Mouse (Mus musculus): ENCODE measurements around the gene Btc.

Btc gene

GRCm38 (mm10) chr5:91402339-91403211 is at the start of gene Btc:
TSS of gene Btc (minus strand) at chr5:91402994.
- peak; percentile 12 to 14 for DNase-seq

- DNase-seq = no peak
Observed at GRCm38 (mm10) chr5:91444981-91445517, 42.3 kb upstream of the Btc start.

GRCm38 (mm10) chr5:91436563-91436962 is 33.8 kb upstream of the Btc start:
- DNase-seq = no peak

GRCm38 (mm10) chr5:91434723-91435658 is 32.2 kb upstream of the Btc start:
- no peak for DNase-seq

DNA sequence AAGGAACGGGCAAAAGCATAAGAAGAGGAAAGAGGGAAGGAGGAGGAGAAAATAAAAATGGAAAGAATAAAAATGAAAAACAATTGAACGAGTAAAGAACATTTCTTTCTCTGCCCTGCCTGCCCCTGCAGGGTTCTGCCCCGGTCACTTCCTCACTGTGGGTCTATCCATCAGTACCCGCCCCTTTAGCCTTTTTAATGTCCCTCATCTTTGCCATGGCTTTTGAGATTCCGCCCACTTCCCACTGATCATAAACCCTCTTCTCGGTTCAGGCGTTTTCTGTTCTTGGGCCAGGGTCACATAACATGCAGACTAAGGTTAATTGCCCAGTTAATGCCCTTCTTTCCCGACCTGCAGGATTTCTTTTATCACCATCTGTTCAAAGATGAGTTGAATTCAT is 25.8 kb upstream of the Btc start:
- DNase-seq = no peak

GRCm38 (mm10) chr5:91413814-91414213 is 11.0 kb upstream of the Btc start:
- peak in 1 of 2 experiments; percentile 3 for DNase-seq

GRCm38 (mm10) chr5:91404263-91404662 is 1.5 kb upstream of the Btc start:
- DNase-seq = no peak

GRCm38 (mm10) chr5:91403281-91403680 is 487 bp upstream of the Btc start:
- no peak for DNase-seq

DNA sequence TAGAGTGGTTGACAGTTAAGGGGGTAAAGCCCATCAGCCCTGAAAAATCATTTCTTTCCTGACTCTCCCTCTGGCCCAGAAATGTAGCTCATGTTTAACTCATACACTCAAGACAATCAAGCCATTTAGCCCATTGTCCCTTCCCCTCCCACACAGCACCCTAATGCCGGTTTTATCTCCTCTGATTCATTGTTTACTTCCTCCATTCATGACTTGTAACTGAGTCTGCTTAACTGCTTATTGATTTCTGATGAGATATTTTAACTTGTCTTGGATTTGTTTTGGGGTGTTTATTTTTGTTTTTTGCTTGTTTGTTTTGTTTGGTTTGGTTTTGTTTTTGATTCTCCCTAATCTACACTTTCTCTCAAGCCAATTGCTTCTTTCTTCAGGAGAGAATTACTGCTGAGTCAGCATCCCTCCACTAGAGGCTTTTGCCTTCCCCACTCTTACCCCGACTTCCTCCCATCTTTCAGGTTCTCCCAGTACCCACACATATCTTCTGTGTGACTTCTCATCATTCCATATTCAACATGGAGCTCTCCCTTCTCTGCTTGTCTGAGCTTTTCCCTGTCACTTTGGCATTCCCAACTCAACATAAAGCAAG is 2.2 kb downstream of the Btc start:
- no peak for DNase-seq

DNA sequence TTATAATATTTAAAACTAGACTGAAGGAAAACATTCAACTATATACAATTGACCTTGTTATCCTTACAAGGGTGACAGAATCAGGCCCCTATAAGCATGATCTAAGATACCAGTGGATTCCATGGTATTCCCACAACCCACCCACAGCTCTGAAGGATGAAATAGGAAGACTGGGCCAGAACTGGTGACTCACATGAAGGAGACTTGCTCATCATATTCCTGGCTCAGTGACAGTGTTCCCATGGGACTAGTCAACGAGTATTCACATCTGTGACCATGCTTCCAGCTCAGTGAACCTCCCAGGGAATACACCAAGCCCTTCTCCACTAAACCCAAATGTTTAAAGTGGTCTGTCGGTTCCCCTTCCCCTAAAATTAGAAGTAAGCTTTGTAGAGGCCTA is 27.3 kb downstream of the Btc start:
- no peak for DNase-seq

DNA sequence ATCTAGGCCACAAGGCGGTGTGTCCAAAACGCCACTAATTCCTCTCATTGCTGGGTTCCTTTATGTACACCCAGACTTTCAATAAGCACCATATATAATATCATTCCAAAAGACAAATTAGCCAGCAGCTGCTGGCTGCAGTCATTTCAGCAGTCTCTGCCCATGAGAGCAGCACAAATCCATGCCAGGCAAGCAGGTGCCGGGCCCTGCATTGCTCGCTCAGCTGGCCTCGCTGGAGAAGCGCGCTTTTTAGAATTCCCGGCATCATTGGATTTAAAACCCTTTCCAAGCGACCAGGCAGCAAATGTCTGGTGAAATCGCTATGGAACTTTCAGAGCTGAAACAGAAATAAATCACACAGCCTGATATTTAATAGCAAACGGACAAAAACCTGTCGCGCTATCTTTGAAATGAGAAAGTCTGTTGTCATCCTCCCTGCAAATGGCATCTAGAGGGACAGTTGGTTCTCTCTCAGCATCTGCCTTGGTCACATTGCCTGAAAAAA is 34.7 kb downstream of the Btc start:
- peak in 1 of 2 experiments; percentile 12 for DNase-seq

GRCm38 (mm10) chr5:91366925-91367324 is 35.9 kb downstream of the Btc start:
- peak; percentile 73 to 76 for DNase-seq

- DNase-seq = no peak
Observed at GRCm38 (mm10) chr5:91363274-91363991, 39.4 kb downstream of the Btc start.

DNA sequence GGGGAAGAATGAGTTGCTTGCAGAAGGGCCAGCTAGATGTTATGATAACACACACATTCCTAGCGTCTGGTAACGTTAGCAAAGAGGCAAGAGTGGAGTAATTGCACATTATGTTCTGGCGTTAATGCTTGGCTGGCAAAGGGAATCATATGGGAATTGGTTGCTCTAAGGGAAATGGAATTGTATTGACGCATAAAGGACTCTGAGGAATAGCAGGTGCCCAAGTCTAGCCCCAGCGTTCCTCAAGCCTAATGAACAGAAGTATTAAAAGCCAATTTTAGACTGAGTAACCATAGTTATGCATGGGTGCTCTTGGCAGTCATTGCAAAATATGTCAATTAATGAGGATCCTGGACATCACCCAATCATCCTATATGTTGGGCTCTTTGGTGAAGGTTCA is 50.1 kb downstream of the Btc start:
- no peak for DNase-seq

GRCm38 (mm10) chr5:91345681-91346080 is 57.1 kb downstream of the Btc start:
- peak; percentile 49 to 54 for DNase-seq

GRCm38 (mm10) chr5:91345064-91345463 is 57.7 kb downstream of the Btc start:
- no peak for DNase-seq

DNA sequence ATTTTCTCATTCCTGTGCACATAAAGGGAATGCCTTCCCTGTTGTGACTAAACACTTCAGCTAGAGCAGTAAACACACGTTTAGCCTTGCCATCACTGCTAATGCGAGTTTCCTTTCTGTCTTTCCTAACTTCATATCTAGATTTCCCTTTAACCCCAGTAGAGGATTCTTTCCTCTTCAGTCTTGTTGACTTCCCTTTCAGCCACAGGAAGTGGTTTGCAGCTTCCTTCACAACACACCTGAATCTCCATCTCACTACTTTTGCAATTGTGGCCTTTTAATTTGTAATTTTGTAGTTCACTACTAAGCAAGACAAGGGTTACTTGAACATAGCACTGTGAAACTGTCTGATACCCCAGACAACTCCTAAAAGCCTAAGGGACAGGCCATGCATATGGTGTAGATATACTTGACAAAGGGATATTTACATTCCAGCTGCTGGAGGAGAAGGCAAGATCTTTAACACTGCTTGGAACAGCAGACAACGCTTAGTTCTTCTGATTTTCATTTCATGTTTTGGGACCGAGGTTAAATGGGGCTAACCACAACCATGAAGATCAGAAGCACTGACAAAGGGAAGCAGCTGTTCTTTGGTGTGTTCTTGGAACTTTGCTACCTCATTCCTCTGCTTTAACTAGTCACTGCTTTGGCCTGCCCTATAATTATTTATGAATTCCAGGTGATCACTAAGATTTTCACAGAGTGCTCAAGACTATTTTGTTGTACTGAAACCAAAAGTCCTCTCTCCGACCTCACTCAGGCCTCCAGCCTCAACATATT is 60.6 kb downstream of the Btc start:
- no peak for DNase-seq

DNA sequence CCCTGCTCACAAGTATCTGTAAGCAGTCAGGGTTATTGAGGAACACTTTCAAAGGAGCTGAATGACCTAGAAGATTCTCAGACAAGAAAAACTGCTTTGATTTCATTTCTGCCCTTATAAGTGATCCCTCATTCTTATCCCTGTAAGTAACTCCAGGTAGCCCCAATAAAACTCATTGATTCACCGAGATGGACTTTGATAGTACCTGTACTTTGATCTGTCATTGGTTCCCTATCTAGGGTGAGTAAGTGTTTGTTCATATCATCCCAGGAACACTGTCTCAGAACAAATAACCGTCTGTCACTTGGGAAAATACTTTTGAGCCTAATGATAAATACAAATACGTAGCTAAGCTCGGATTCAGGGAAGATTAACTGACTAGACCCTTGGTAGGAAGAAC is 68.6 kb downstream of the Btc start:
- DNase-seq = no peak

DNA sequence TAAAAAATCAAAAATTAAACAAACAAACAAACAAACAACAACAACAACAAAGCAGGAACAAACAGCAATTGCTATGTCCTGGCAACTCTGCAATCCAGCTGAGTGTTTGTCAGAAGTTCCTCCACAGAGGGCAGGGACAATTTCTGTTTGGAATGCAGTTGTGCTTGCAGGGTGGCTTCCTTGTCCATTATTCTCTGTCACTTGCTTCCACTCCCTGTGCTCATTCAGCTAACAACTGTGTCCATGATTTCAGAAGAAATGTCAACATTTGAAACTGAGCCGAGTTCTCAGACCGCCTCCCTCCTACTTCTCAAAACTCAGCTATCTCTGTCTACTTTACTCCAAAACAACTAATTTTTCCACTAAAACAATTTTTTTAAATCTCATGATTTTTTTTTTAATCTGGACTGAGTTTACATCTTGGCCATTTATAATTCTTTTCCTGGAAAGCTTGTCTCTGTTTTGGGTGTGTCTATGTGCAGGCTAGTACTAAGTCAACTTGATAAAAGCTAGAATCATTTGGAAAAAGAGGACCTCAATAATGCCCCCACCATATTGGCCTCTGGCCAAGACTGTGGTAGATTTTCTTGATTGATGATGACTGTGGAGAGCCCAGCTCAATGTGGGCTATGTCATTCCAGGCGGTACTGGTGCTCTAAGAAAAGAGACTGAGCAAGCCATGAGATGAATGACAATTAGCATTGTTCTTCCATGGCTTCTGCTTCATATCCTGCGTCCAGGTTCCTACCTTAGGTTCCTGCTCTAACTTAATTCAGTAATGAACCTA is 70.5 kb downstream of the Btc start:
- DNase-seq = no peak

- no peak for DNase-seq
Observed at GRCm38 (mm10) chr5:91321840-91322239, 81.0 kb downstream of the Btc start.
